9 mouse cellular contexts compared by ENCODE assay signal in genomic region chr6:70768769-70769168, GRCm38 (mm10). TPM values are rescaled to one million over a fixed set of nuclear protein-coding genes. Genes with fewer than 3 reads are reported as not detected.
DNase-seq lines count a peak whose midpoint lies in the region; ATAC-seq and TF ChIP-seq lines count a peak whose summit lies in the region.
"Had no signal": no experiment of that assay in that cellular context is flagged by ENCODE, and none has a peak within 500 bp of the region (broad histone marks: within the 10 kb centered on the region; RNA-seq: fewer than 3 reads in every experiment).

No protein-coding gene starts in this region.

- intact Hi-C loops in heart, postnatal 36 days (cut with DNase I), result loop anchor here (1.0 kb wide), 1 partner anchor 54 kb away; no protein-coding TSS in a partner anchor

- DNase-seq in CD8-positive naive resting alpha-beta T cell, adult 2 months (ENCODE audit: low read depth in 2 of 2, low spot score in 2 of 2), result peak; percentile 43 to 58
- DNase-seq in heart, postnatal 36 days, result peak; percentile 59 to 76
- DNase-seq in layer of hippocampus, adult 18-20 months (ENCODE audit: low spot score in 2 of 2), result peak; percentile 60 to 87
- DNase-seq in lung, adult 2 months, result peak; percentile 68
- DNase-seq in thymus, adult 18-20 months, result peak; percentile 59 to 75

- no peak overlapping the region for H3K4me3 ChIP-seq in bone marrow macrophage, adult 2 months (ENCODE audit: insufficient read depth, low read length)
- H3K4me3 ChIP-seq in lung, adult 2 months (replicated peaks; ENCODE audit: extremely low read depth, low read depth, low read length), result no peak overlapping the region
- no peak overlapping the region for H3K4me3 ChIP-seq in olfactory bulb, adult 2 months (ENCODE audit: insufficient read depth, low read depth, low read length)
- H3K4me3 ChIP-seq: heart, embryonic 13.5 days had no signal

- peak; percentile 75 for TF ChIP-seq CTCF in bone marrow macrophage, adult 2 months (IDR thresholded peaks at IDR 0.05; ENCODE audit: low read depth, low read length)
- TF ChIP-seq CTCF in lung, adult 2 months (IDR thresholded peaks at IDR 0.05; ENCODE audit: insufficient read depth, low read length), result peak; percentile 97
- TF ChIP-seq CTCF in olfactory bulb, adult 2 months (IDR thresholded peaks at IDR 0.05; ENCODE audit: insufficient read depth, low read depth, low read length), result peak; percentile 82

- no peak for TF ChIP-seq POLR2A in bone marrow macrophage, adult 2 months (IDR thresholded peaks at IDR 0.05; ENCODE audit: borderline replicate concordance, low read depth, low read length)
- no peak for TF ChIP-seq POLR2A in lung, adult 2 months (IDR thresholded peaks at IDR 0.05; ENCODE audit: borderline replicate concordance, extremely low read depth, low read depth, low read length)
- no peak for TF ChIP-seq POLR2A in olfactory bulb, adult 2 months (IDR thresholded peaks at IDR 0.05; ENCODE audit: insufficient read depth, low read depth, low read length)

- 31% methylated on average over 6 of the region's 6 CpGs for WGBS in lung, adult 2 months
- WGBS in olfactory bulb, adult 2 months, result 29% methylated on average over 6 of the region's 6 CpGs

- peak; percentile 85 for ATAC-seq in erythroid progenitor cell, adult 5-6 weeks (replicated peaks; ENCODE audit: low FRiP score, poor library complexity, severe bottlenecking)

- peaks cover 3% of the 10 kb centered on the region for H3K4me1 ChIP-seq in bone marrow macrophage, adult 2 months (ENCODE audit: control insufficient read depth, insufficient read depth, low read length)
- no peaks in the 10 kb centered on the region for H3K4me1 ChIP-seq in lung, adult 2 months (ENCODE audit: control insufficient read depth, insufficient read depth, low read length)
- no peaks in the 10 kb centered on the region for H3K4me1 ChIP-seq in olfactory bulb, adult 2 months (ENCODE audit: control insufficient read depth, insufficient read depth, low read length)
- H3K4me1 ChIP-seq: heart, embryonic 13.5 days had no signal

- no peak overlapping the region for H3K27ac ChIP-seq in bone marrow macrophage, adult 2 months (ENCODE audit: insufficient read depth, low read depth, low read length)
- H3K27ac ChIP-seq in olfactory bulb, adult 2 months (ENCODE audit: insufficient read depth, low read depth, low read length), result no peak overlapping the region
- H3K27ac ChIP-seq: heart, embryonic 13.5 days had no signal

RNA-seq across cellular contexts. Expression of gene Rpia, which starts 23.3 kb away (rescaled TPM):
- polyA plus RNA-seq in bone marrow macrophage, adult 2 months (2012; ENCODE audit: insufficient read depth, insufficient read length, missing spikeins), result 10.6 and 14.4 TPM in 2 replicates
- total RNA-seq in erythroid progenitor cell, adult 5-6 weeks (2015; ENCODE audit: low replicate concordance), result 51.9 and 59.1 TPM in 2 replicates
- 65.7 and 70.3 TPM in 2 replicates for total RNA-seq in erythroid progenitor cell, adult 5-6 weeks (2017; ENCODE audit: low replicate concordance)
- 10 to 100 TPM; 11.3 to 13.3 TPM for total RNA-seq in heart, postnatal 36 days (2021)
- 10 to 100 TPM; 12.9 to 13.4 TPM for total RNA-seq in layer of hippocampus, adult 18-20 months (2021)
- 8.8 and 10.7 TPM in 2 replicates for polyA plus RNA-seq in lung, adult 2 months (2012; rRNA removed)
- polyA plus RNA-seq in olfactory bulb, adult 2 months (2012; ENCODE audit: insufficient read depth, insufficient read length, low replicate concordance, missing spikeins), result not detected in 2 replicates
